Mouse (Mus musculus) kidney, postnatal 0 days (tissue): ENCODE measurements around the gene Fignl2. TPM values are rescaled to one million over a fixed set of nuclear protein-coding genes. Genes with fewer than 3 reads are reported as not detected.

Experiments
- ATAC-seq: fragments of 200-750 bp; cut with Nextera tagmentation; replicated peaks from 2 replicates; pipeline ENCODE4 v1.8.0; 2017; ENCODE audit warnings: low read depth, moderate number of reproducible peaks, moderate TSS enrichment, moderate library complexity; ENCODE audit not compliant: low FRiP score
- DNase-seq: peaks from one replicate; pipeline ENCODE4 v3.0.0-alpha.2; 2016; ENCODE audit warnings: low spot score
- H3K27ac ChIP-seq: fragments of 300-500 bp; sonication (generic); 2 replicates; pipeline ENCODE4 v1.5.1; 2014; ENCODE audit warnings: mild to moderate bottlenecking
- H3K27me3 ChIP-seq: fragments of 300-500 bp; sonication (generic); 2 replicates; pipeline ENCODE4 v1.6.1; 2014; ENCODE audit warnings: low read length, mixed read lengths; ENCODE audit not compliant: insufficient read depth
- H3K36me3 ChIP-seq: fragments of 300-500 bp; sonication (generic); 2 replicates; pipeline ENCODE4 v1.6.1; 2014; ENCODE audit warnings: low read length, mixed read lengths; ENCODE audit not compliant: insufficient read depth
- H3K4me1 ChIP-seq: fragments of 300-500 bp; sonication (generic); replicated peaks from 2 replicates; pipeline ENCODE4 v1.6.1; 2014; ENCODE audit warnings: antibody characterized with exemption, low read length, mixed read lengths; ENCODE audit not compliant: insufficient read depth
- H3K4me2 ChIP-seq: fragments of 300-500 bp; sonication (generic); 2 replicates; pipeline ENCODE4 v1.6.1; 2014; ENCODE audit warnings: mild to moderate bottlenecking, low read length, moderate library complexity, mixed read lengths
- H3K4me3 ChIP-seq: fragments of 300-500 bp; sonication (generic); replicated peaks from 2 replicates; pipeline ENCODE4 v1.5.1; 2014; ENCODE audit warnings: low read depth, low read length
- H3K9ac ChIP-seq: fragments of 300-500 bp; sonication (generic); 2 replicates; pipeline ENCODE4 v1.6.1; 2014; ENCODE audit warnings: low read depth, low read length
- H3K9me3 ChIP-seq: fragments of 300-500 bp; sonication (generic); replicated peaks from 2 replicates; pipeline ENCODE4 v1.6.1; 2016; ENCODE audit warnings: low read length, inconsistent platforms, mixed read lengths
- CTCF ChIP-seq: IDR thresholded peaks from 2 replicates; pipeline ENCODE4 v1.5.1; 2016; ENCODE audit warnings: antibody characterized with exemption, low read depth, mild to moderate bottlenecking, moderate library complexity
- WGBS: fragments of 180-500 bp; shearing (Covaris S2); extraction: QIAGEN DNeasy Blood & Tissue Kit; methylation state at CpG from one replicate; pipeline ENCODE4 v1.1.7; 2014; 5-methylcytosine and 5-hydroxymethylcytosine counted together
- polyA plus RNA-seq: library from polyadenylated mRNA; unstranded; fragments of >200 nt; fragmentation: Nextera tagmentation; extraction: Ambion mirVana; gene quantifications from 2 replicates; pipeline ENCODE4 v1.2.1, GENCODE M21; 2015

Gene Fignl2
- polyA plus RNA-seq, 1 experiment from 2014 or later: 0.47 TPM

DNA sequence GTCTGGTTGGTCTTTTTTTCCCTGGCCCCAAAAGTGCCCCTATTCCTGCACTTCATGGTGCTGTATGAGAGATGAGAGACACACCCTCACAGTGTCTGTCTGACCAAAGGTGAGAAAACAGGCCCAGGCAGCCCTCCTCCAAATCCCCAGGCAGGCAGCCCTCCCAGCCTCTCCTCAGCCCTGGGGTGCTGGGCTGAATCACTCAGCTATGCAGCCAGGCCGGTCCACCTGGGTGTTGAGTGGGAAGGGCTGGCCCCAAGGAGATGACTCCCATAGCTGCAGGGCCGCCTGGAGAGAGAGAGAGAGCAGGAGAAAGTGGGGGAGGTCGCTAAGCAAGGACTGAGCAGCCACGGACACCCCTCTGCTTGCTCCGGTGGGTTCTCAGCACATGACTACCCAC is 7.6 kb downstream of the Fignl2 start:
- H3K4me1 ChIP-seq: peaks cover 76% of the 10 kb centered on the region
- H3K9me3 ChIP-seq: no peaks in the 10 kb centered on the region
- H3K36me3 ChIP-seq: no peaks in the 10 kb centered on the region
- ATAC-seq: peak; percentile 52
- no peak for DNase-seq
- H3K27me3 ChIP-seq: no peaks in the 10 kb centered on the region
- no peak for TF ChIP-seq CTCF
- H3K4me3 ChIP-seq: no peak overlapping the region
- 0 out of 2 replicates have a peak overlapping the region, but pooled peaks have one; percentile 42 for H3K9ac ChIP-seq
- H3K27ac ChIP-seq: peak overlapping the region; percentile 82
- WGBS: 12% methylated on average over 5 of the region's 5 CpGs
- peak overlapping the region; percentile 23; the same call in 1 of the 2 replicates for H3K4me2 ChIP-seq

DNA sequence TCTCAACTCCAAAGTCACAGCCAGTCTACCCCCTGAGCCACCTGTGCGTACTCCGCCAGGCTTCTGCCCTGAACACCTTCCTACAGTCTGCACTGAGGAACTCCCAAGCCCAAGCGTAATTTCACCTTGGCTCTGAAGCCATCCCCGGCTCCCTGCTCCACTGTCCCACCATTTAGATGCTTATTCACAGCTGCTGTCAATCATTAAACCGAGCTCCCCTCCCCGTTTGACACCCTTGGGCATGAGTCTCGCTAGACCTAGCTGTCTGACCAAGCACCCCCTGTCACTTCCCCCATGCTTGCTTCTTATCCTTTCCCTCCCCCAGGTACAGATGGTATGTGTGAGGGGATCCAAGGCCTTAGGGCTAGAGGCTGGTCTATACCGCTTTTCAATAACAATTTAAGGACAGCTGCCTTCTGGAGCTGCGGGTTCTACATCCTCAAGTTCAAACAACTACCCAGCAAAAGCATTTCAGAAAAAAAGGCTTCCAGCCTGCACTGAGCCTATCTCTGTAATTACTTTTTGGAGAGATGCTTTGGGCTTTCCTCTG is 8.7 kb downstream of the Fignl2 start:
- peaks cover 77% of the 10 kb centered on the region for H3K4me1 ChIP-seq
- no peaks in the 10 kb centered on the region for H3K9me3 ChIP-seq
- peak overlapping the region; percentile 82 for H3K27ac ChIP-seq
- peak overlapping the region; percentile 42; the same call in 1 of the 2 replicates for H3K9ac ChIP-seq
- peak overlapping the region; percentile 18; the same call in 1 of the 2 replicates for H3K4me2 ChIP-seq
- H3K36me3 ChIP-seq: no peaks in the 10 kb centered on the region
- no peak for TF ChIP-seq CTCF
- WGBS: 39% methylated on average over 9 of the region's 9 CpGs
- ATAC-seq (no peak; the same call in 1 of the 2 replicates), DNase-seq (no peak)
- no peak overlapping the region for H3K4me3 ChIP-seq
- no peaks in the 10 kb centered on the region for H3K27me3 ChIP-seq

DNA sequence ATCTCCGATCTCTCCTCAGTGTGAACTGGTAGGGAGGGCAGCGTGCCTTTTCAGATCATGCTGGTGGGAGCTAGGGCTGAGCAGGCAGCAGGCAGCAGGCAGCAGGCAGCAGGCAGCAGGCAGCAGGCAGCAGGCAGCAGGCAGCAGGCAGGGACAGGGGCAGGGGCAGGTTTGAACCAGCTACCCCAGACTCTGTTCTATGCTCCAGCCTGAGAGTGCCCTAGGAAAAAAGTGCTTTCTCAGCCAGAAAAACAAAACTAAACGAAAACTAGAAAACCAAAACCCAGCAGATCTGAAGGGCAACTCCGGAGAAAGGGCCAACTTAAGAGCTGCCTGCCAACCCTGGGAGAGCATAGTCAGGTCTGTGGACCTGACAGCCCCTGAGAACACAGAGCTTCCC is 9.7 kb downstream of the Fignl2 start:
- no peak for ATAC-seq

DNA sequence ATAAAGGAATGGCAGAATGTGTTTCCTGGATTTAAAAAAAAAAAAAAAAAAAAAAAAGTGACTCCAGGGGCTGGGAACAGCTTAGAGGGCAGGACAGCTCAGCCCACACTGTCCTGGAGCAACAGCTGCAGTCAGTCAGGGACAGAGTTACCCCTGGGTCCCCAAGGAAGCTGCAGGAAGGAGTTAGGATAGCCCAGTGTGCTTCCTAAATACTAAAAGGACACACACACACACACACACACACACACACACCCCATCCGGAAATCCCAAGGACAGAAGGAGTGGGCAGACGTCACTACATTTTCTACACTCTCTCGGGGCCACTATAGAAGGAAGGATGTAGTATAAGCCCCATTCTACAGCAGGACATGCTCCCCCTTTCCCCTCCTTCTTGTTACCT is 10.3 kb downstream of the Fignl2 start:
- Histone ChIP-seq H3K9ac (0 out of 2 replicates have a peak overlapping the region, but pooled peaks have one; percentile 2), H3K27me3 (no peaks in the 10 kb centered on the region), H3K4me2 (no peak overlapping the region), H3K4me1 (peaks cover 75% of the 10 kb centered on the region), H3K9me3 (no peaks in the 10 kb centered on the region), H3K27ac (peak overlapping the region; percentile 70; the same call in 1 of the 2 replicates), H3K36me3 (no peaks in the 10 kb centered on the region), H3K4me3 (no peak overlapping the region)
- no peak for TF ChIP-seq CTCF
- WGBS: 35% methylated on average over 3 of the region's 3 CpGs
- peak; percentile 74 for DNase-seq
- ATAC-seq: no peak

More for the DNA sequence above, 9.7 kb downstream of the Fignl2 start:
- Histone ChIP-seq H3K36me3 (no peaks in the 10 kb centered on the region), H3K27ac (peak overlapping the region; percentile 82), H3K9ac (no peak overlapping the region), H3K4me2 (no peak overlapping the region), H3K9me3 (no peaks in the 10 kb centered on the region), H3K27me3 (no peaks in the 10 kb centered on the region), H3K4me3 (no peak overlapping the region), H3K4me1 (peaks cover 77% of the 10 kb centered on the region)
- DNase-seq: no peak
- TF ChIP-seq CTCF: no peak
- 62% methylated on average over 4 of the region's 4 CpGs for WGBS

DNA sequence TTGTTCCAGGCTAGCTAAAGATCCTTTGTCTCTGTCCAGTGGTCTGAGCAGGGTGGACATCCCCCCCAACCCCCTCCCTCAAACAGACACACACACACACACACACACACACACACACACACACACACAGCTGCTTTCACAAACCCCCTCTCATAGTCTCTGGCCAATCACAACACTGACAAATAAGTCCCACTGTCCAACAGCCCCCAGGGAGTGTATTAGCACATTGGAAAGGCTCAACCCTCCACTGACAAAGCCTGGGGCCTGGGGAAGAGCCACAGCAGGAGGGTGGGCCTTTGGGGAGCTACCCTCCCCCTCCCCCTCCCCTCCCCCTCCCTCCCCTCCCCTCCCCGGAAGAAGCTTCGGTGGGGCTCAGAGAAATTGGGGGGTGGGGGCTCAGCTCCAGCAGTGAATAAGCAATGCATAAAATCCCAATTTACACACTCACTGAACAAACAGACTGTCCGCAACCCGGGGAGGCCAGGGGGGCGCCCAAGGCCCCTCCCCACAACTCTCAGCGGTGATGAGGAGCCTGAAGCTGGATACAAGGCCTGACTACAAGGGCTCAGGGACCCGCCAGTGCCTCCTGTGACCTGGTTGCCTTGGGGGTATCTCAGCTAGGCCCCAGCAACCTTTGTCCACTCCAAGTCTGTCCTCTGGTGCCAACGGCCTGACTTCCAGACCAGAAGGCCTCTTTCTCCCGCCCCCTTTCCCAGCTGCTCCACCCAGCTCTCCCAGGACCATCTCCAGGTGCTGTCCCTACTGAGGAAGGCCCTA is 11.3 kb downstream of the Fignl2 start:
- Histone ChIP-seq H3K27ac (peak overlapping the region; percentile 70), H3K4me1 (peaks cover 67% of the 10 kb centered on the region), H3K36me3 (no peaks in the 10 kb centered on the region), H3K9ac (no peak overlapping the region), H3K9me3 (no peaks in the 10 kb centered on the region), H3K4me3 (no peak overlapping the region), H3K4me2 (no peak overlapping the region), H3K27me3 (no peaks in the 10 kb centered on the region)
- DNase-seq: no peak
- WGBS: 38% methylated on average over 7 of the region's 9 CpGs
- ATAC-seq: no peak
- no peak for TF ChIP-seq CTCF

DNA sequence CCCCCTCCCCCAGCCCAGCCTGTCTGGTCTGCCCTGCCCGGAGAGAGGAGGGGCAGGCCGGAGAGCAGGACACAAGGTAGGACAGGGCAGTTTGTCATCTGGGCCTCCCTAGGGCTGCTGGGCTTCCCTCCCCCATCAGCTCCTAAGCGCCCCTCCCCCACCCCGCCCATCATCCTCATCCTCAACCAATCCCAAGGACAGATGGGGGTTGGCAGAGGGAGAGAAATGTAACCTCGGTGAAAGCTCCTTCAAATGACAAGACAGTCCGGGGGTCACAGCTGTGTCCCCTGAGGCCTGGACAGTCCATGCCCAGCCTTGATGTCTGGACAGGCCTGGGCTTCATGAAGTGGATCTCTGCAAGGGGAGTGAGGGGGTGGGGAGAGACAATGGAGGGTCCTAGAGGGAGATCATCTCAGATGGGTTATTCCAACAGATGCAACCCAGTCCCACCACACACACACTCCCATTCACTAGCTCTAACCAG is 12.0 kb downstream of the Fignl2 start:
- Histone ChIP-seq H3K27ac (no peak overlapping the region), H3K9ac (0 out of 2 replicates have a peak overlapping the region, but pooled peaks have one; percentile 23), H3K36me3 (no peaks in the 10 kb centered on the region), H3K4me1 (peaks cover 61% of the 10 kb centered on the region), H3K4me3 (no peak overlapping the region), H3K9me3 (no peaks in the 10 kb centered on the region), H3K27me3 (no peaks in the 10 kb centered on the region), H3K4me2 (no peak overlapping the region)
- 17% methylated on average over 6 of the region's 6 CpGs for WGBS
- ATAC-seq (no peak), DNase-seq (no peak)
- TF ChIP-seq CTCF: no peak
